Mouse (Mus musculus) midbrain, embryonic 12.5 days (tissue): Measurements from ENCODE around the gene Rftn1. TPM values are rescaled to one million over a fixed set of nuclear protein-coding genes. Genes with fewer than 3 reads are reported as not detected.

Source experiments
- ATAC-seq: fragments of 200-750 bp; cut with Nextera tagmentation; 2 replicates; pipeline ENCODE4 v1.8.0; 2017; ENCODE audit warnings: low read depth, moderate TSS enrichment, moderate library complexity; ENCODE audit not compliant: low FRiP score
- H3K27ac ChIP-seq: fragments of 300-500 bp; sonication (generic); replicated peaks from 2 replicates; pipeline ENCODE4 v1.5.1; 2016; ENCODE audit warnings: mild to moderate bottlenecking
- H3K27me3 ChIP-seq: fragments of 300-500 bp; sonication (generic); 2 replicates; pipeline ENCODE4 v1.6.1; 2016; ENCODE audit warnings: mild to moderate bottlenecking
- H3K36me3 ChIP-seq: fragments of 300-500 bp; sonication (generic); 2 replicates; pipeline ENCODE4 v1.6.1; 2016
- H3K4me1 ChIP-seq: fragments of 300-500 bp; sonication (generic); 2 replicates; pipeline ENCODE4 v1.6.1; 2016
- H3K4me2 ChIP-seq: fragments of 300-500 bp; sonication (generic); replicated peaks from 2 replicates; pipeline ENCODE4 v1.6.1; 2016; ENCODE audit warnings: mild to moderate bottlenecking, moderate library complexity
- H3K4me3 ChIP-seq: fragments of 300-500 bp; sonication (generic); 2 replicates; pipeline ENCODE4 v1.5.1; 2016; ENCODE audit warnings: mild to moderate bottlenecking
- H3K9ac ChIP-seq: fragments of 300-500 bp; sonication (generic); replicated peaks from 2 replicates; pipeline ENCODE4 v1.6.1; 2016; ENCODE audit warnings: mild to moderate bottlenecking, moderate library complexity
- H3K9me3 ChIP-seq: fragments of 300-500 bp; sonication (generic); 2 replicates; pipeline ENCODE4 v1.6.1; 2016; ENCODE audit warnings: mild to moderate bottlenecking
- WGBS: fragments of 180-500 bp; shearing (Covaris S2); methylation state at CpG from one replicate; pipeline ENCODE4 v1.1.7; 2016; 5-methylcytosine and 5-hydroxymethylcytosine counted together
- polyA plus RNA-seq: library from polyadenylated mRNA; unstranded; fragments of >200 nt; fragmentation: Nextera tagmentation; extraction: Ambion mirVana; gene quantifications from 2 replicates; pipeline ENCODE4 v1.2.1, GENCODE M21; 2016

The Rftn1 gene
- polyA plus RNA-seq, 1 experiment from 2014 or later = 4.5 TPM

DNA sequence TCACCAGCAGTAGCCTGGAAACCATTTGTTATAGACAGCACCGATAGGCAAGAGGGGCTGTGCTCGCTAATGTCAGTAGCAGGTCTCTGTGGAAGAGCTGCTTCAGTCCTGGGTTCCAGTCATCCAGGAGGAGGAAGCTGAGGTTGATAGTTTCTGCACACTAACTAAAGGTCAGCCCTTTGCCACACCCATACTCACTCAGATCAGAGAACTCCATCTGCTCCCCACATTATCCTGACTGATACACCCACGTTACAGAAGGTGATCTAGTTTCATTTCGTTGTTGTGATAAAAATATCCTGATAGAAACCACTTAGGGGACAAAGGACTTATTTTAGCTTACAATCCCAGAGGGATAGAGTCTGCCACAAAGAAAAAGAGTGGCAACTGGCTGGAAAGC is 7.1 kb upstream of the Rftn1 start:
- ATAC-seq = no peak
- Histone ChIP-seq H3K4me3 (no peak overlapping the region), H3K4me2 (no peak overlapping the region), H3K4me1 (peaks cover 4% of the 10 kb centered on the region), H3K27me3 (peaks cover 19% of the 10 kb centered on the region), H3K27ac (no peak overlapping the region), H3K36me3 (no peaks in the 10 kb centered on the region), H3K9ac (no peak overlapping the region), H3K9me3 (no peaks in the 10 kb centered on the region)
- 93% methylated on average over 4 of the region's 4 CpGs for WGBS

DNA sequence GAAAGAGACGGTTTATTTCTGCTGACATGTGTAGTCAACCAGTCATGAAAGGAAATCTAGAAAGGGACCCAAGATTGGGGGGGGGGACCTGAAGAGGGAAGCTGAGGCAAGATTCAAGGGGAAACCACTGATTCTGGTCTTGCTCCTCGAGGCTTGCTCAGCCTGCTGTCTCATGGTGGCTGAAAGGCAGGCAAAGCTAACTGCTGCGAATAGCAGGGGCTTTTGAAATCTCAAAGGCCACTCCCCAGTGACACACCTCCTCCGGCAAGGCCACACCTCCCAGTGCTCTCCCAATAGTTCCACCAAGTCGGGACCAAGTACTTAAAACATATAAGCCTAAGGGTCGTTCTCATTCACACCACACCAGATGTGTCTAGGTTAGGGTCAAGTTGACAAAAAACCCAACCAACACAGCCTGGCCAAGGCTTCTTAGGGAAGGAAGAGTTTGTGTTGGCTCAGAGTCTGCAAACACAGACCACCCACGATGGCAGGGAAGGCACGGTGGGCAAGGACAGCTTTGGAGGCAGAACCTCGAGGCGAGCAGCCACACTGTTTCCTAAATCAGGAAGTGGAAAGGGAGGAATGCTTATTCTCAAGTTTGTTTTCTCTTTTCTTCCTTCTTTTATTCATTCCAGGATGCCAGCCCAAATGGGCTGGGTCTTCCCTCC is 5.7 kb upstream of the Rftn1 start:
- WGBS = 30% methylated on average over 10 of the region's 10 CpGs
- Histone ChIP-seq H3K36me3 (no peaks in the 10 kb centered on the region), H3K4me1 (peaks cover 8% of the 10 kb centered on the region), H3K9ac (no peak overlapping the region), H3K4me2 (no peak overlapping the region), H3K27ac (no peak overlapping the region), H3K9me3 (no peaks in the 10 kb centered on the region), H3K27me3 (peaks cover 32% of the 10 kb centered on the region), H3K4me3 (no peak overlapping the region)
- no peak for ATAC-seq

DNA sequence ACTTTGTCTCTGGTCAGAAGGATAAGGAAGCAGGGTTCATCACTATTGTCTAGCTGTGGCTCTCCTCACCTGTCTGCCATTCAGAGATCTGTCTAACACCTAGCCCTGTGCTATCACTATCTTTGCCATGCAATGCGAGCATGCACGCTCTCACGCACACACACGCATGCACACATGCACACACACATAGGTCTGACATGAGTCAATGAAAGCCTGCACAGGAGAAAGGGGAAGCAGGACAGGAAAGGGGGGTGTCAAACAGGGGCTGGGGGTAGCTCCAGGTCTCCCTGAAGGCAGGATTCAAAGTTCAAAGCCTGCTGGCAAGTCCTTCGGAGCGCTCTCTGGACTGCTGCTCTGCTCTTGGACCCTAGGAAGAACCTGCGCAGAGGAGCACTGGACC is 4.9 kb upstream of the Rftn1 start:
- ATAC-seq = no peak
- Histone ChIP-seq H3K9ac (no peak overlapping the region), H3K4me2 (no peak overlapping the region), H3K27ac (no peak overlapping the region), H3K36me3 (no peaks in the 10 kb centered on the region), H3K27me3 (peaks cover 39% of the 10 kb centered on the region), H3K4me3 (no peak overlapping the region), H3K9me3 (no peaks in the 10 kb centered on the region), H3K4me1 (peaks cover 10% of the 10 kb centered on the region)
- WGBS = 94% methylated on average over 7 of the region's 7 CpGs

DNA sequence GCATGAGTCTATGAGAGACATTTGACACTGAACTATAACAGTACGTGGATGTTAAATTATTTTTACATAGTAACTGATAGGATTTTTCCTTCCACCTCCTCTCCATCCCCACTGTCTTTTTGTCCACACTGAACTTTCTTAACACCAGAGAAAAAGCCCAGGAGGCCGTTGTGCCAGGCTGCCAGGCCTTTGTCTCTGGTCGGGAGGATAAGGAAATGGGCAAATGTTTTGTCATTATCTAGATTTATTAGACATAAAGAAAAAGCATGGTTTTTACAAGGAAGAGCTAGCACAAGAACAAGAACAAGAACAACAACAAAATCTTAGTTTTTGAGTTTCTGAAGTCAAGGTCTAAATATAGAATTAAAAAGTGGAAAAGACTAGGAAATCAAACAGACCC is 4.1 kb upstream of the Rftn1 start:
- H3K27me3 ChIP-seq = peaks cover 48% of the 10 kb centered on the region
- H3K4me1 ChIP-seq = peaks cover 18% of the 10 kb centered on the region
- H3K9ac ChIP-seq = no peak overlapping the region
- WGBS = 68% methylated on average over 3 of the region's 3 CpGs
- no peaks in the 10 kb centered on the region for H3K9me3 ChIP-seq
- H3K4me3 ChIP-seq = no peak overlapping the region
- no peak for ATAC-seq
- H3K36me3 ChIP-seq = no peaks in the 10 kb centered on the region
- no peak overlapping the region for H3K4me2 ChIP-seq
- H3K27ac ChIP-seq = no peak overlapping the region

- Histone ChIP-seq H3K9ac (no peak overlapping the region), H3K4me2 (no peak overlapping the region), H3K27me3 (peaks cover 57% of the 10 kb centered on the region), H3K4me3 (no peak overlapping the region), H3K4me1 (peaks cover 21% of the 10 kb centered on the region), H3K27ac (no peak overlapping the region), H3K9me3 (no peaks in the 10 kb centered on the region), H3K36me3 (no peaks in the 10 kb centered on the region)
- no peak for ATAC-seq
- WGBS = 36% methylated on average over 3 of the region's 3 CpGs
Measured at GRCm38 (mm10) chr17:50193653-50194052, 3.2 kb upstream of the Rftn1 start.

DNA sequence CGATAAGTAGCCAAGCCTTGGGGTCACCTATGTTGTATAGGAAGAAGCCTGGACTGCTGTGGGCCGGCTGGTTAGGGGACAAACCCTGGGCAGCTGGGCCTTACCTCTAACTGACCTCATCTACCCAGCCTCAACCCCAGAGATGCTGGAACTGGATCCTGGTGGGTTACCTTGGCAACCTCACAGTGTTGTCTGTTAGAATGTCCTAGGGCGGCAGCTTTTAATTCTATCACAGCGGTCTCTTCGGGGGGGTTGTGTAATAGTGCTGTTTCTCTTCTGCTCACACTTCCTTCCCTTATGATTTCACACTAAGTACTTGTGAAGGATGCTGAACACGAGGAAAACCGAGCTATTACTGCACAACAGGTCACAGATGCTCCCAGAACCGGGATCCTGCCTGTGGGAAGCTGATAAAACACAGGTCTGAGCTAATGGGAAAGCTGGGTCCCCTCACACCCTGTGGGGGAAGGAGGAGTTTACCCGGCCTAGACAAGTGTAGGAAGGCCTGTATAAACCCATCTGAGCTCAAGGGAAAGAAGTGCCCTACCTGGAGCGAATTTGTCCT is 2.0 kb upstream of the Rftn1 start:
- Histone ChIP-seq H3K4me1 (peaks cover 21% of the 10 kb centered on the region), H3K9ac (no peak overlapping the region), H3K36me3 (no peaks in the 10 kb centered on the region), H3K27ac (no peak overlapping the region), H3K27me3 (peaks cover 62% of the 10 kb centered on the region), H3K9me3 (no peaks in the 10 kb centered on the region), H3K4me2 (no peak overlapping the region), H3K4me3 (no peak overlapping the region)
- no peak for ATAC-seq
- 27% methylated on average over 10 of the region's 10 CpGs for WGBS

GRCm38 (mm10) chr17:50191318-50191957 is 964 bp upstream of the Rftn1 start:
- H3K4me2 ChIP-seq = no peak overlapping the region
- no peak for ATAC-seq
- H3K9ac ChIP-seq = no peak overlapping the region
- peaks cover 62% of the 10 kb centered on the region for H3K27me3 ChIP-seq
- no peak overlapping the region for H3K4me3 ChIP-seq
- 44% methylated on average over 9 of the region's 9 CpGs for WGBS
- H3K36me3 ChIP-seq = no peaks in the 10 kb centered on the region
- H3K9me3 ChIP-seq = no peaks in the 10 kb centered on the region
- no peak overlapping the region for H3K27ac ChIP-seq
- peaks cover 21% of the 10 kb centered on the region for H3K4me1 ChIP-seq

GRCm38 (mm10) chr17:50189381-50190012 is 977 bp downstream of the Rftn1 start:
- peaks cover 21% of the 10 kb centered on the region for H3K4me1 ChIP-seq
- no peaks in the 10 kb centered on the region for H3K36me3 ChIP-seq
- H3K4me2 ChIP-seq = peak overlapping the region; percentile 100
- peak overlapping the region; percentile 60 for H3K4me3 ChIP-seq
- peak; percentile 59 for ATAC-seq
- no peak overlapping the region for H3K27ac ChIP-seq
- WGBS = under 1% methylated on average over 24 of the region's 24 CpGs
- peak overlapping the region; percentile 50 for H3K9ac ChIP-seq
- H3K9me3 ChIP-seq = no peaks in the 10 kb centered on the region
- H3K27me3 ChIP-seq = peaks cover 51% of the 10 kb centered on the region

DNA sequence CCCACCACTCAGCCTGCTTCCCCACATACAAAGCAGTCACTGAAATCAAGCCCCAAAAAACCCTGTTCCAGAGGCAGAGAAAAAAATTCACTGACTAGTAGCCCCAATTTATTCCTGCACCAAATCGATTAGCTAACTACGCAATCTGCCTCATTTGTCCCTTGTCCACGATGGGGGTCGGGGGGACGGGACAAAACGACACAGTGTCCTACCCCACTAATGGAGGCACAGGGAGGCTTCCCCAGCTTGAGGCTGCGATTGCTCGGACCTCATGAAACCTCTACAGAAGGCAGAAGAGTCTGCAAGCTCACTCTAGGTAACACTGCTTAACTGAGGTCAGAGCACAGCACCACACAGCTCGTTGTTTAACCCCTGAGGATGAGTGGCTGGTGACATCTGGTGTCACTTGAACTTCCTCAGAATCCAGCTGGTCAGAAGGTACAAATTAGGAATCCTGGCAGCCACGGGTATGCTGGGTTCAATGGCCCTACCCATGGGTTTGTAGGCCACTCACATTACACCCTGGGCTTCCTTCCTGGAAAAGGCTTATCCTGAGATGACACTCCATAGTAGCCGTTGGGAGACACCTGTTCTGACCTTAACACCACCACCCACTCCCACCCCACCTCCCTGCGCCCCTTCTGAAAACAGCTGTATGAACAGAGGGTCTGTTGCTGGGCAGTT is 1.7 kb downstream of the Rftn1 start:
- Histone ChIP-seq H3K27me3 (peaks cover 51% of the 10 kb centered on the region), H3K4me3 (no peak overlapping the region), H3K9me3 (no peaks in the 10 kb centered on the region), H3K9ac (no peak overlapping the region), H3K27ac (no peak overlapping the region), H3K4me2 (peak overlapping the region; percentile 100; the same call in 1 of the 2 replicates), H3K36me3 (no peaks in the 10 kb centered on the region), H3K4me1 (peaks cover 27% of the 10 kb centered on the region)
- ATAC-seq = peak; percentile 32; the same call in 1 of the 2 replicates
- WGBS = 77% methylated on average over 12 of the region's 12 CpGs

- H3K27me3 ChIP-seq = peaks cover 25% of the 10 kb centered on the region
- no peak overlapping the region for H3K27ac ChIP-seq
- 86% methylated on average over 5 of the region's 5 CpGs for WGBS
Measured at GRCm38 (mm10) chr17:50185616-50186015, 4.9 kb downstream of the Rftn1 start.

GRCm38 (mm10) chr17:50185083-50185482 is 5.4 kb downstream of the Rftn1 start:
- peaks cover 19% of the 10 kb centered on the region for H3K27me3 ChIP-seq
- H3K9me3 ChIP-seq = no peaks in the 10 kb centered on the region
- H3K4me1 ChIP-seq = peaks cover 14% of the 10 kb centered on the region
- no peak overlapping the region for H3K4me3 ChIP-seq
- H3K9ac ChIP-seq = no peak overlapping the region
- ATAC-seq = no peak
- no peak overlapping the region for H3K27ac ChIP-seq
- H3K36me3 ChIP-seq = no peaks in the 10 kb centered on the region
- H3K4me2 ChIP-seq = no peak overlapping the region
- 85% methylated on average over 4 of the region's 4 CpGs for WGBS

More at GRCm38 (mm10) chr17:50185616-50186015, 4.9 kb downstream of the Rftn1 start:
- Histone ChIP-seq H3K4me1 (peaks cover 19% of the 10 kb centered on the region), H3K36me3 (no peaks in the 10 kb centered on the region), H3K9me3 (no peaks in the 10 kb centered on the region), H3K9ac (no peak overlapping the region), H3K4me3 (no peak overlapping the region), H3K4me2 (no peak overlapping the region)
- ATAC-seq = no peak
